Mouse (Mus musculus): ENCODE measurements around the gene 4933436I01Rik. TPM values are rescaled to one million over a fixed set of nuclear protein-coding genes. Genes with fewer than 3 reads are reported as not detected.

The 4933436I01Rik gene
- not detected in 2 replicates for polyA plus RNA-seq (2015; fragmentation: Nextera tagmentation; extraction: Ambion mirVana)

DNA sequence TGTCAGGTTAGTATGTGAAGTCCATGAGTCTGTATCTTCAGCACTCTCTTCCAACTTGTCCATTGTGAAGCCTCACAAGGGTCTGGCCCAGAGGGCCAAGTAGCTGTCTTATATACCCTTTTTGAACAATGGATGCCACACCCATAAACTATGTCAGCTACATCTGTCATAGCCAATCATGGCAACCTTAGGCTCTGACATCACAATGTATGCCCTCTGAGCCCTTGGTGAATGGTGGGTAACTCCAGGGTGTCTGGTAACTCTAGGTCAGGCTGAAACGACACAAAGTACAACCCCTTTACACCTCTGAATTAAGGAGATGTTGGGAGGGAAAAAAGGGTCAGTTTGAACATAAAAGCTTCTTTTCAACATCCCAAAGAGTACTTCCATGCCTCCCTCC lies at the start of gene 4933436I01Rik:
Gene 4933436I01Rik, minus strand, starts transcription at position 101 of the 400 bp plus-strand sequence.

Other genes with a start within 250 kb of the 4933436I01Rik start
- not detected in 2 replicates for gene Gm1140, start 227.9 kb downstream of the 4933436I01Rik start, polyA plus RNA-seq (2015; fragmentation: Nextera tagmentation; extraction: Ambion mirVana)
- gene Gm14692, start 225.8 kb downstream of the 4933436I01Rik start, polyA plus RNA-seq (2015; fragmentation: Nextera tagmentation; extraction: Ambion mirVana): not detected in 2 replicates